Mouse (Mus musculus): ENCODE data around the gene Pbx1. TPM values are rescaled to one million over a fixed set of nuclear protein-coding genes. Genes with fewer than 3 reads are reported as not detected.

The Pbx1 gene
- total and polyA plus RNA-seq, 3 experiments, result 0.10 TPM; not detected in 2

- TF ChIP-seq USF1 (IDR thresholded peaks at IDR 0.05; ENCODE audit: low read depth, low read length), result no peak
- no peak for TF ChIP-seq CHD1 (IDR thresholded peaks at IDR 0.05; ENCODE audit: low read depth, low read length)
- no peak for TF ChIP-seq CTCF (IDR thresholded peaks at IDR 0.05 in 2 of 3, conservative IDR thresholded peaks at IDR 0.05 in 1 of 3; ENCODE audit: control insufficient read depth in 1 of 3, insufficient read depth in 1 of 3, low read depth in 2 of 3, low read length in 3 of 3, poor library complexity in 1 of 3, severe bottlenecking in 1 of 3)
- TF ChIP-seq TAL1 (IDR thresholded peaks at IDR 0.05; ENCODE audit: low read length), result peak; percentile 91
- no peak; the same call in 1 of the 2 replicates for TF ChIP-seq ZKSCAN1 (IDR thresholded peaks at IDR 0.05; ENCODE audit: low read depth, low read length)
Measured at GRCm38 (mm10) chr1:168307275-168308182, 124.5 kb downstream of the Pbx1 start (continued).

GRCm38 (mm10) chr1:168300505-168300904 is 131.6 kb downstream of the Pbx1 start:
- H3K36me3 ChIP-seq (ENCODE audit: control insufficient read depth in 1 of 2, insufficient read depth in 2 of 2, low read length in 2 of 2), result peaks cover 0 to 9% of the 10 kb centered on the region in 2 experiments; a peak in 2 of 4 replicates
- H3K9ac ChIP-seq (ENCODE audit: control insufficient read depth, low read depth, low read length, poor library complexity, severe bottlenecking), result no peak overlapping the region
- peaks cover 13 to 14% of the 10 kb centered on the region in 2 experiments for H3K4me1 ChIP-seq (ENCODE audit: control insufficient read depth in 1 of 2, insufficient read depth in 2 of 2, low read length in 2 of 2)
- H3K9me3 ChIP-seq (replicated peaks; ENCODE audit: insufficient read depth, low read length), result no peaks in the 10 kb centered on the region
- no peaks in the 10 kb centered on the region for H3K27me3 ChIP-seq (ENCODE audit: control insufficient read depth in 1 of 2, insufficient read depth in 2 of 2, low read length in 2 of 2)
- H3K4me3 ChIP-seq (ENCODE audit: control insufficient read depth in 1 of 2, insufficient read depth in 1 of 2, low read depth in 2 of 2, low read length in 2 of 2), result no peak overlapping the region
- no peak for DNase-seq (ENCODE audit: low read depth, low spot score)
- no peak overlapping the region for H3K27ac ChIP-seq (ENCODE audit: control insufficient read depth, low read depth, low read length)
- TF ChIP-seq GABPA (IDR thresholded peaks at IDR 0.05; ENCODE audit: low read depth, low read length) (no peak), KAT2A (conservative IDR thresholded peaks at IDR 0.05; ENCODE audit: low read depth, low read length) (no peak), USF2 (IDR thresholded peaks at IDR 0.05; ENCODE audit: borderline replicate concordance in 1 of 2, insufficient read depth in 1 of 2, low read depth in 1 of 2, low read length in 2 of 2) (no peak), UBTF (IDR thresholded peaks at IDR 0.05; ENCODE audit: borderline replicate concordance, insufficient read depth, low read depth, low read length) (no peak), JUND (IDR thresholded peaks at IDR 0.05; ENCODE audit: low read depth, low read length) (no peak), MAZ (IDR thresholded peaks at IDR 0.05; ENCODE audit: low read depth, low read length) (no peak), POLR2AphosphoS5 (IDR thresholded peaks at IDR 0.05; ENCODE audit: borderline replicate concordance, low read depth, low read length) (no peak), CTCF (IDR thresholded peaks at IDR 0.05 in 2 of 3, conservative IDR thresholded peaks at IDR 0.05 in 1 of 3; ENCODE audit: control insufficient read depth in 1 of 3, insufficient read depth in 1 of 3, low read depth in 2 of 3, low read length in 3 of 3, poor library complexity in 1 of 3, severe bottlenecking in 1 of 3) (no peak), ZKSCAN1 (IDR thresholded peaks at IDR 0.05; ENCODE audit: low read depth, low read length) (no peak), ETS1 (IDR thresholded peaks at IDR 0.05; ENCODE audit: low read depth, low read length) (no peak), BHLHE40 (IDR thresholded peaks at IDR 0.05; ENCODE audit: borderline replicate concordance, low read depth, low read length) (no peak), NELFE (IDR thresholded peaks at IDR 0.05; ENCODE audit: low read depth, low read length) (no peak), ZC3H11A (IDR thresholded peaks at IDR 0.05; ENCODE audit: low read depth, low read length) (no peak), TBP (IDR thresholded peaks at IDR 0.05; ENCODE audit: low read depth, low read length) (no peak), CHD1 (IDR thresholded peaks at IDR 0.05; ENCODE audit: low read depth, low read length) (no peak), TAL1 (IDR thresholded peaks at IDR 0.05; ENCODE audit: low read length) (no peak), SMC3 (IDR thresholded peaks at IDR 0.05; ENCODE audit: low read depth, low read length) (no peak), MAX (IDR thresholded peaks at IDR 0.05; ENCODE audit: low read length) (no peak), SIN3A (IDR thresholded peaks at IDR 0.05; ENCODE audit: low read length) (no peak)
- no peaks in the 10 kb centered on the region for H3K79me2 ChIP-seq (ENCODE audit: control insufficient read depth, insufficient read depth, low read length, poor library complexity)

Data from MEL (cell line).